Mouse (Mus musculus) layer of hippocampus, postnatal 25 days (tissue): ENCODE data around the gene Gm10377. TPM values are rescaled to one million over a fixed set of nuclear protein-coding genes. Genes with fewer than 3 reads are reported as not detected.
"Not testable (repeated sequence)": the region's sequence is repeated elsewhere in the genome, so short reads cannot be mapped to it uniquely, and the experiment has no call there.

Experiments
- DNase-seq, 2 experiments: peaks; one replicate each; pipeline ENCODE4 v3.0.0; 2022; ENCODE audit warnings: mixed read lengths in 2 of 2, low spot score in 1 of 2; ENCODE audit errors: extremely low spot score in 1 of 2
- total RNA-seq, 2 experiments: library from RNA; stranded (reverse); gene quantifications; 2 replicates each; pipeline ENCODE4 v1.2.3; 2021

Gm10377 gene
- not detected for total RNA-seq

DNA sequence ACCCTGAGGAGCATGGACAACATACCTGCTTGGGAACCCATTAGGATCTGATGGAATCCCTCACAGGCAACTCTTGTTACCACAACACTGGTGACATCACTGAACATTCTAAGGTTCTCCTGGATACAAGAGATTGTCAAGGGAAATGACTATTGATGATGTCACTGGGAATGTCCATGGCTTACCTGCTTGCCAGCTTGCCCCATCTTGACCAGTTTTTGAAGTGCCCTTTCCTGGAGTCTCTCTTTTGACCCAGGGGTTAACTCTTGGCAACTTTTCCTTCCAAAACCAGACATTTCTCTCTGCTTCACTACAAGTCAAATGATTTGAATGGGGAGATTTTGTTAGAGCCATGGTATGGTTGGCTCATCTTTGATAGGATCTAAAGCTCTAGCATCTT lies at the start of gene Gm10377:
Gene Gm10377, minus strand, starts transcription at position 101 of the 400 bp plus-strand sequence.
- not testable (repeated sequence) for DNase-seq

DNA sequence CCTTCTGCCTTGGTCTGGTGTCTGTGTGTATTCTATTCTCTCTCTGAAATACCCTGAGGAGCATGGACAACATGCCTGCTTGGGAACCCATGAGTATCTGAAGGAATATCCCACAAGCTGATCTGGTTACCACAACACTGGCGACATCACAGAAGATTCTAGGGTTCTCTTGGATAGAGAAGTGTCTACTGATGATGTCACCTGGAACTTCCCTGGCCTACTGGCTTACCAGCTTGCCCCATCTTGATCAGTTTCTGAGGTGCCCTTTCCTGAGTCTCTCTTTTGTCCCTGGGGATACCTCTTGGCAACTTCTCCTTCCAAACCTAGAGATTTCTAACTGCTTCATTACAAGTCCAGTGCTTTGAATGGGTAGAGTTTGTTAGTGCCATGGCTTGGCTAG lies 29.1 kb downstream of the Gm10377 start, which contains the start of gene Gm3015:
Gene Gm3015, minus strand, starts transcription at position 101 of the 400 bp plus-strand sequence.
- not testable (repeated sequence) for DNase-seq

Other genes starting within 250 kb of the Gm10377 start
- gene Gm17124, start 198.1 kb downstream of the Gm10377 start, total RNA-seq, result not detected
- not detected for gene Gm3633, start 156.1 kb downstream of the Gm10377 start, total RNA-seq
- not detected for gene Gm10378, start 142.0 kb downstream of the Gm10377 start, total RNA-seq
- not detected for gene Gm3015, start 29.2 kb downstream of the Gm10377 start, total RNA-seq
- gene Gm21977, start 55.5 kb upstream of the Gm10377 start, total RNA-seq, result not detected
- not detected for gene Gm8082, start 195.6 kb upstream of the Gm10377 start, total RNA-seq
- not detected for gene Gm10376, start 217.6 kb upstream of the Gm10377 start, total RNA-seq